Mouse (Mus musculus): ENCODE measurements around the gene Gcnt4. TPM values are rescaled to one million over a fixed set of nuclear protein-coding genes. Genes with fewer than 3 reads are reported as not detected.

Gene Gcnt4
- total and polyA plus RNA-seq, 3 experiments, result not detected

- no peaks in the 10 kb centered on the region for H3K27me3 ChIP-seq (replicated peaks)
- no peaks in the 10 kb centered on the region for H3K36me3 ChIP-seq (replicated peaks in 1 of 2; ENCODE audit: control insufficient read depth in 1 of 2, insufficient read depth in 1 of 2, low read length in 1 of 2)
- DNase-seq (ENCODE audit: extremely low read depth), result no peak
- dilution Hi-C loops (cut with MboI; ENCODE audit: extremely low pct_ligation_motif_present, extremely low pct_unique_long_range_greater_than_20kb, low sequenced_read_pairs), result no loop called here
- no peaks in the 10 kb centered on the region for H3K9me3 ChIP-seq (replicated peaks; ENCODE audit: low read length)
- H3K9ac ChIP-seq (ENCODE audit: insufficient read depth, low read depth), result no peak overlapping the region
- no peak overlapping the region for H3K4me3 ChIP-seq (replicated peaks in 1 of 3; ENCODE audit: low read depth in 2 of 3, low read length in 2 of 3, poor library complexity in 1 of 3)
- no peaks in the 10 kb centered on the region for H3K4me1 ChIP-seq (ENCODE audit: control insufficient read depth in 1 of 2, insufficient read depth in 2 of 2)
- no peaks in the 10 kb centered on the region for H3K79me2 ChIP-seq (replicated peaks; ENCODE audit: control insufficient read depth, extremely low read depth, insufficient read depth, poor library complexity, severe bottlenecking)
- H3K4me2 ChIP-seq (ENCODE audit: insufficient read depth, low read depth, poor library complexity, severe bottlenecking), result no peak overlapping the region
- TF ChIP-seq PAX5 (IDR thresholded peaks at IDR 0.05; ENCODE audit: low read length), result no peak
- TF ChIP-seq POLR2AphosphoS2 (IDR thresholded peaks at IDR 0.05; ENCODE audit: low read depth, low read length), result no peak
- no peak for TF ChIP-seq MAX (IDR thresholded peaks at IDR 0.05; ENCODE audit: low read length)
- no peak for TF ChIP-seq MEF2A (IDR thresholded peaks at IDR 0.05; ENCODE audit: borderline replicate concordance, low read depth, low read length)
- TF ChIP-seq NELFE (IDR thresholded peaks at IDR 0.05; ENCODE audit: low read depth, low read length), result no peak
- no peak for TF ChIP-seq GABPA (IDR thresholded peaks at IDR 0.05; ENCODE audit: insufficient replicate concordance, low read depth, low read length)
- no peak for TF ChIP-seq HCFC1 (IDR thresholded peaks at IDR 0.05; ENCODE audit: low read depth, low read length)
- TF ChIP-seq EP300 (IDR thresholded peaks at IDR 0.05; ENCODE audit: low read length), result no peak
- no peak overlapping the region for H3K27ac ChIP-seq (ENCODE audit: insufficient read depth, low read depth)
- in situ Hi-C loops (cut with MboI; ENCODE audit: low pct_ligation_motif_present, low pct_unique_long_range_greater_than_20kb, low sequenced_read_pairs), result no loop called here
Observed at GRCm38 (mm10) chr13:96962801-96963200, 38.3 kb downstream of the Gcnt4 start.

GRCm38 (mm10) chr13:96964981-96965380 lies 40.5 kb downstream of the Gcnt4 start:
- TF ChIP-seq BHLHE40 (IDR thresholded peaks at IDR 0.05; ENCODE audit: low read depth, low read length) (no peak), CHD1 (IDR thresholded peaks at IDR 0.05; ENCODE audit: low read depth, low read length) (no peak), POLR2AphosphoS2 (IDR thresholded peaks at IDR 0.05; ENCODE audit: low read depth, low read length) (no peak), POLR2A (IDR thresholded peaks at IDR 0.05; ENCODE audit: low read depth, low read length) (no peak), TCF12 (IDR thresholded peaks at IDR 0.05; ENCODE audit: low read depth, low read length) (no peak), NRF1 (IDR thresholded peaks at IDR 0.05; ENCODE audit: low read depth, low read length) (no peak), RCOR1 (conservative IDR thresholded peaks at IDR 0.05; ENCODE audit: low read depth, low read length) (no peak), CHD2 (IDR thresholded peaks at IDR 0.05; ENCODE audit: low read length) (no peak), JUND (conservative IDR thresholded peaks at IDR 0.05; ENCODE audit: low read depth, low read length) (no peak), ZMIZ1 (IDR thresholded peaks at IDR 0.05; ENCODE audit: low read depth, low read length) (no peak), MAZ (IDR thresholded peaks at IDR 0.05; ENCODE audit: low read depth, low read length) (no peak), RAD21 (IDR thresholded peaks at IDR 0.05; ENCODE audit: low read depth, low read length) (no peak), TBP (conservative IDR thresholded peaks at IDR 0.05; ENCODE audit: low read depth, low read length) (no peak), JUN (IDR thresholded peaks at IDR 0.05; ENCODE audit: insufficient read depth, low read depth, low read length) (no peak), ETS1 (conservative IDR thresholded peaks at IDR 0.05; ENCODE audit: low read depth, low read length) (no peak), EP300 (IDR thresholded peaks at IDR 0.05; ENCODE audit: low read length) (no peak), CTCF (conservative IDR thresholded peaks at IDR 0.05 in 1 of 2, IDR thresholded peaks at IDR 0.05 in 1 of 2; ENCODE audit: low read depth in 2 of 2, low read length in 2 of 2) (no peak), HCFC1 (IDR thresholded peaks at IDR 0.05; ENCODE audit: low read depth, low read length) (no peak), IRF4 (IDR thresholded peaks at IDR 0.05; ENCODE audit: low read depth, low read length) (no peak), GABPA (IDR thresholded peaks at IDR 0.05; ENCODE audit: insufficient replicate concordance, low read depth, low read length) (no peak)
- no peak for DNase-seq (ENCODE audit: extremely low read depth)
- Histone ChIP-seq H3K27me3 (replicated peaks) (no peaks in the 10 kb centered on the region), H3K9ac (ENCODE audit: insufficient read depth, low read depth) (no peak overlapping the region), H3K4me1 (ENCODE audit: control insufficient read depth in 1 of 2, insufficient read depth in 2 of 2) (no peaks in the 10 kb centered on the region), H3K4me3 (replicated peaks in 1 of 3; ENCODE audit: low read depth in 2 of 3, low read length in 2 of 3, poor library complexity in 1 of 3) (no peak overlapping the region), H3K9me3 (replicated peaks; ENCODE audit: low read length) (no peaks in the 10 kb centered on the region), H3K4me2 (ENCODE audit: insufficient read depth, low read depth, poor library complexity, severe bottlenecking) (no peak overlapping the region), H3K79me2 (replicated peaks; ENCODE audit: control insufficient read depth, extremely low read depth, insufficient read depth, poor library complexity, severe bottlenecking) (no peaks in the 10 kb centered on the region), H3K27ac (ENCODE audit: insufficient read depth, low read depth) (no peak overlapping the region), H3K36me3 (replicated peaks in 1 of 2; ENCODE audit: control insufficient read depth in 1 of 2, insufficient read depth in 1 of 2, low read length in 1 of 2) (no peaks in the 10 kb centered on the region)
- in situ Hi-C loops (cut with MboI; ENCODE audit: low pct_ligation_motif_present, low pct_unique_long_range_greater_than_20kb, low sequenced_read_pairs) (no loop called here), dilution Hi-C loops (cut with MboI; ENCODE audit: extremely low pct_ligation_motif_present, extremely low pct_unique_long_range_greater_than_20kb, low sequenced_read_pairs) (no loop called here)

All from CH12.LX (cell line).